Mouse (Mus musculus) layer of hippocampus, adult 2 months (tissue): ENCODE measurements around the gene Wdr24. TPM values are rescaled to one million over a fixed set of nuclear protein-coding genes. Genes with fewer than 3 reads are reported as not detected.

Source experiments
- DNase-seq, 2 experiments: peaks; one replicate each; pipeline ENCODE4 v3.0.0; 2022; ENCODE audit warnings: low spot score in 2 of 2
- H3K27ac ChIP-seq: fragments of 200-600 bp; 2 replicates; pipeline ENCODE4 v1.8.1; 2022
- H3K4me3 ChIP-seq: fragments of 200-600 bp; 2 replicates; pipeline ENCODE4 v1.8.1; 2022; ENCODE audit warnings: mild to moderate bottlenecking
- CTCF ChIP-seq: fragments of 200-600 bp; conservative IDR thresholded peaks from 2 replicates; pipeline ENCODE4 v1.8.1; 2022; ENCODE audit warnings: antibody characterized with exemption, mild to moderate bottlenecking, moderate library complexity
- long read RNA-seq, 2 experiments: library from polyadenylated mRNA; stranded (forward); transcript quantifications; one replicate each; pipeline ENCODE4 v2.0.0; 2021; ENCODE audit warnings: borderline mapping rate in 2 of 2
- total RNA-seq, 2 experiments: library from RNA; stranded (reverse); gene quantifications; 2 replicates each; pipeline ENCODE4 v1.2.3; 2021

Wdr24 gene
- total RNA-seq: 10 to 100 TPM; 27.9 to 28.9 TPM
- long read RNA-seq, experiment 1, transcript Wdr24-201 (9 exons, 3,099 nt): major isoform, 16 of 26 reads
- long read RNA-seq, experiment 1, partial matches to known transcripts: 4 of 26 reads
- long read RNA-seq, experiment 1, other reads (novel, unspliced or antisense): 4 of 26 reads
- long read RNA-seq, experiment 2, transcript Wdr24-201 (9 exons, 3,099 nt): major isoform, 29 of 40 reads
- long read RNA-seq, experiment 2, partial matches to known transcripts: 3 of 40 reads
- long read RNA-seq, experiment 2, other reads (novel, unspliced or antisense): 7 of 40 reads

- TF ChIP-seq CTCF: no peak
Observed at GRCm38 (mm10) chr17:25823452-25823851, at the start of gene Wdr24. Gene Wdr24 (plus strand): TSS chr17:25823627.

GRCm38 (mm10) chr17:25775318-25776062 lies 47.9 kb upstream of the Wdr24 start:
- DNase-seq: no peak
- no peak overlapping the region for H3K4me3 ChIP-seq
- no peak for TF ChIP-seq CTCF
- H3K27ac ChIP-seq: no peak overlapping the region

More at GRCm38 (mm10) chr17:25823452-25823851, at the start of gene Wdr24:
- peak within 1 kb of the TSS; percentile 92 for H3K27ac ChIP-seq
- peak within 1 kb of the TSS; percentile 61 for H3K4me3 ChIP-seq
- DNase-seq: peak; percentile 81 to 83

- Histone ChIP-seq H3K4me3 (no peak overlapping the region), H3K27ac (no peak overlapping the region)
- DNase-seq: no peak
- TF ChIP-seq CTCF: no peak
Observed at GRCm38 (mm10) chr17:25777948-25778347, 45.5 kb upstream of the Wdr24 start.

- no peak for DNase-seq
- no peak for TF ChIP-seq CTCF
- Histone ChIP-seq H3K27ac (no peak overlapping the region), H3K4me3 (no peak overlapping the region)
Observed at GRCm38 (mm10) chr17:25781339-25781738, 42.1 kb upstream of the Wdr24 start.

GRCm38 (mm10) chr17:25783086-25783485 lies 40.3 kb upstream of the Wdr24 start:
- H3K4me3 ChIP-seq: no peak overlapping the region
- H3K27ac ChIP-seq: peak overlapping the region; percentile 90
- DNase-seq: no peak
- no peak for TF ChIP-seq CTCF

- DNase-seq: no peak
- peak overlapping the region; percentile 65 for H3K4me3 ChIP-seq
- TF ChIP-seq CTCF: no peak
- peak overlapping the region; percentile 90 for H3K27ac ChIP-seq
Observed at GRCm38 (mm10) chr17:25783861-25784574, 39.4 kb upstream of the Wdr24 start.

- peak within 1 kb of the TSS; percentile 65 for H3K4me3 ChIP-seq
- peak; percentile 19; the same call in 1 of the 2 replicates for TF ChIP-seq CTCF
- DNase-seq: peak; percentile 94 to 96
- H3K27ac ChIP-seq: peak within 1 kb of the TSS; percentile 90
Observed at GRCm38 (mm10) chr17:25785281-25785745, 38.1 kb upstream of the Wdr24 start, which contains the start of gene Haghl. Gene Haghl (minus strand): TSS chr17:25785673.

GRCm38 (mm10) chr17:25786280-25786679 lies 37.1 kb upstream of the Wdr24 start, which contains the start of gene Ccdc78:
Gene Ccdc78 (plus strand): TSS chr17:25786580.
- Histone ChIP-seq H3K4me3 (peak within 1 kb of the TSS; percentile 65), H3K27ac (peak within 1 kb of the TSS; percentile 90)
- TF ChIP-seq CTCF: no peak
- no peak for DNase-seq

- Histone ChIP-seq H3K4me3 (no peak overlapping the region), H3K27ac (no peak overlapping the region)
- no peak for DNase-seq
Observed at GRCm38 (mm10) chr17:25786781-25787504, 36.5 kb upstream of the Wdr24 start.

GRCm38 (mm10) chr17:25791320-25791842 lies 32.0 kb upstream of the Wdr24 start:
- H3K27ac ChIP-seq: peak overlapping the region; percentile 95
- peak overlapping the region; percentile 88 for H3K4me3 ChIP-seq
- peak; percentile 33 for TF ChIP-seq CTCF
- no peak for DNase-seq

More at GRCm38 (mm10) chr17:25786781-25787504, 36.5 kb upstream of the Wdr24 start:
- no peak for TF ChIP-seq CTCF

GRCm38 (mm10) chr17:25791843-25792527 lies 31.4 kb upstream of the Wdr24 start:
- H3K27ac ChIP-seq: peak overlapping the region; percentile 95
- peak overlapping the region; percentile 88 for H3K4me3 ChIP-seq
- TF ChIP-seq CTCF: no peak
- DNase-seq: peak; percentile 87 to 89

- peak within 1 kb of the TSS; percentile 88 for H3K4me3 ChIP-seq
- H3K27ac ChIP-seq: peak within 1 kb of the TSS; percentile 95
- no peak for TF ChIP-seq CTCF
- DNase-seq: peak in 1 of 2 experiments; percentile 62
Observed at GRCm38 (mm10) chr17:25792615-25793014, 30.8 kb upstream of the Wdr24 start, which contains the start of gene Fam173a. Gene Fam173a (minus strand): TSS chr17:25792901.
